Mouse (Mus musculus): ENCODE measurements around the gene Kcnq4. TPM values are rescaled to one million over a fixed set of nuclear protein-coding genes. Genes with fewer than 3 reads are reported as not detected.

Gene Kcnq4
- polyA plus RNA-seq, 1 experiment from 2014 or later = 0.73 TPM

DNA sequence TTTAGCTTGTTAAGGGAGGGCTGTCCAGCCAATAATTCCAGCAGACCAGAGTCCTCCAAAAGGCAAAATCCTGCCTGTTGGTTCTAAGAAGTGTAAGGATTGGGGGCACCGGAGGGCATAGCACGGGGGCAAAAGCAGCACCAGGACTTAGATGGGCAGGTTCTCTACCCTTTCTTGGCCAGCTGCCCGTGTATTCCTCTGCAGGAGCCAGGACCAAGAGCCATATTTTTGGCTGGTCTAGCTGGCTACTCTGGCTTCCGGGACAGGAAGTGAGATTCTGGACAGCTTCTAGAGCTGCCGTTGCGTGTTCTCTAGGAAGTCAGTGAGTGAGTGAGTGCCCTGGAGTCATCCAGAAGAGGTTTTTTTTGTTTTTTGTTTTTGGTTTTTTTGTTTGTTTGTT lies 18.3 kb downstream of the Kcnq4 start:
- Histone ChIP-seq H3K9me3 (ENCODE audit: control insufficient read depth, low read length) (no peaks in the 10 kb centered on the region), H3K27me3 (ENCODE audit: control insufficient read depth, insufficient read depth, low read length) (peaks cover 2% of the 10 kb centered on the region; the same call in 1 of the 2 replicates), H3K4me2 (replicated peaks; ENCODE audit: low read depth, low read length) (no peak overlapping the region), H3K27ac (ENCODE audit: low read depth, low read length) (no peak overlapping the region), H3K4me1 (ENCODE audit: control insufficient read depth, insufficient read depth, low read length) (peaks cover 5% of the 10 kb centered on the region; the same call in 1 of the 2 replicates), H3K36me3 (ENCODE audit: control insufficient read depth, insufficient read depth, low read length) (no peaks in the 10 kb centered on the region), H3K4me3 (ENCODE audit: low read length) (no peak overlapping the region), H3K9ac (ENCODE audit: low read depth, low read length) (no peak overlapping the region)
- ATAC-seq (ENCODE audit: low FRiP score, low TSS enrichment) = no peak
- WGBS = 60% methylated on average over 6 of the region's 6 CpGs

DNA sequence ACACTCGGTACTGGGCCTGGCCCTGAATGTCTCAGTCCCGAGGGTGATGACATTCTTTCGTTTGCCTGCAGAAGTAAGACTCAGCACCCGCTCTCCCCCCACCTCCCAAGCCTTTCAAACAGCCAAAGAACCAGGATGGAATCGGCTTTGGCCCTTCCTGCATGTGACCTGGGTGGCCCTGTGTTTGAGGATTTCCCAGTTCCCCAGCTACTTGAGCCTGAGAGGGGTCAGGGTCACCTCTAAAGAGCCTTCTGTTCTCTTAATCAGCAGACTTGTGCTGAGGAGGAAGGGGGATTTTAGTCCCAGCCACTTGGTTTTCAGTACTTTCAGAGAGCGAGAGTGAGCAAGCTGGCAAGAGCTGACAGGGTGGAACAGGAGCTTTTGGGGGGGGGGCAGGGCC lies 19.0 kb downstream of the Kcnq4 start:
- Histone ChIP-seq H3K4me2 (replicated peaks; ENCODE audit: low read depth, low read length) (no peak overlapping the region), H3K4me1 (ENCODE audit: control insufficient read depth, insufficient read depth, low read length) (peaks cover 5% of the 10 kb centered on the region; the same call in 1 of the 2 replicates), H3K4me3 (ENCODE audit: low read length) (no peak overlapping the region), H3K9me3 (ENCODE audit: control insufficient read depth, low read length) (no peaks in the 10 kb centered on the region), H3K36me3 (ENCODE audit: control insufficient read depth, insufficient read depth, low read length) (no peaks in the 10 kb centered on the region), H3K9ac (ENCODE audit: low read depth, low read length) (no peak overlapping the region), H3K27ac (ENCODE audit: low read depth, low read length) (no peak overlapping the region), H3K27me3 (ENCODE audit: control insufficient read depth, insufficient read depth, low read length) (peaks cover 2% of the 10 kb centered on the region; the same call in 1 of the 2 replicates)
- 48% methylated on average over 6 of the region's 6 CpGs for WGBS
- ATAC-seq (ENCODE audit: low FRiP score, low TSS enrichment) = no peak

DNA sequence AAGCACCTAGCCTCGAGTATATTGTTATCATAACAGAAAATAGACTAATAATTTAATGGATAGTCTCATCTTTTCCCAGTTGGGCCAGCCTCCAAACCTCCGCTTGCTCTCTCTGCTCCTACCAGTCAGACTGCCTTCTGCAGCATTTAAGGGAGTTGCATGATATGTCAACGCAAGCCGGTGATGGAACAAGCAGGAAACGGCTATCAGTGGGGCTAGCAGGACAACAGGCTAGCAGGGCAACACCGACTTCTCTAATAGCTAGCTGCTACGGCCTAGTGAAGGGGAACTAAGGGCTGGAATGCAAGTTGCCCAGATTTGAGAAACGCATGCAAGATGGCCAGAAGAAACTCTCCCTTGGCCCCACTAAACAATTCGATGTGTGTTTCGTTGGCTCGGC lies 20.6 kb downstream of the Kcnq4 start:
- Histone ChIP-seq H3K4me2 (replicated peaks; ENCODE audit: low read depth, low read length) (no peak overlapping the region), H3K4me1 (ENCODE audit: control insufficient read depth, insufficient read depth, low read length) (peaks cover 5% of the 10 kb centered on the region; the same call in 1 of the 2 replicates), H3K9ac (ENCODE audit: low read depth, low read length) (no peak overlapping the region), H3K27me3 (ENCODE audit: control insufficient read depth, insufficient read depth, low read length) (peaks cover 2% of the 10 kb centered on the region; the same call in 1 of the 2 replicates), H3K27ac (ENCODE audit: low read depth, low read length) (no peak overlapping the region), H3K9me3 (ENCODE audit: control insufficient read depth, low read length) (no peaks in the 10 kb centered on the region), H3K4me3 (ENCODE audit: low read length) (no peak overlapping the region), H3K36me3 (ENCODE audit: control insufficient read depth, insufficient read depth, low read length) (no peaks in the 10 kb centered on the region)
- WGBS = 70% methylated on average over 11 of the region's 11 CpGs
- no peak for ATAC-seq (ENCODE audit: low FRiP score, low TSS enrichment)

DNA sequence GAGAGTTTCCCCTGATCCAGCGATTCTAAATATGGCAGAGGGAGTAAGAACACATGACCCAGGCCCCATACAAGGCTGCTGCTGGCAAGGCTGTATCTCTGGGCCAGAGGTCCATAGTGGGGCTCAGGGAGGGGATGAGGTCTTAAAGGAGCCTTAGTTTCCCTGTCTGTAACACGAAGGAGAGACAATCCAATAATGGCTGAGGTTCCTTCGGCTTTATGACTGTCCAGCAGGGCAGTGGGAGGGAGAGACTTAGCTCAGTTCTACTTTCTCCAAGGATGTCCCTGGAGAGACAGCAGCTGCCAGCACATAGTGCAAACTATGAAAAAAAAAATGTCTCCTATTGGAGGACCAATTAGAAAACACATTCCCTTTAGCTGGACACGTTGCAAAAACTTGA lies 22.2 kb downstream of the Kcnq4 start:
- Histone ChIP-seq H3K36me3 (ENCODE audit: control insufficient read depth, insufficient read depth, low read length) (no peaks in the 10 kb centered on the region), H3K4me2 (replicated peaks; ENCODE audit: low read depth, low read length) (no peak overlapping the region), H3K9ac (ENCODE audit: low read depth, low read length) (no peak overlapping the region), H3K9me3 (ENCODE audit: control insufficient read depth, low read length) (no peaks in the 10 kb centered on the region), H3K27me3 (ENCODE audit: control insufficient read depth, insufficient read depth, low read length) (no peaks in the 10 kb centered on the region), H3K4me3 (ENCODE audit: low read length) (no peak overlapping the region), H3K4me1 (ENCODE audit: control insufficient read depth, insufficient read depth, low read length) (peaks cover 5% of the 10 kb centered on the region; the same call in 1 of the 2 replicates), H3K27ac (ENCODE audit: low read depth, low read length) (no peak overlapping the region)
- WGBS = 56% methylated on average over 4 of the region's 4 CpGs
- ATAC-seq (ENCODE audit: low FRiP score, low TSS enrichment) = no peak

DNA sequence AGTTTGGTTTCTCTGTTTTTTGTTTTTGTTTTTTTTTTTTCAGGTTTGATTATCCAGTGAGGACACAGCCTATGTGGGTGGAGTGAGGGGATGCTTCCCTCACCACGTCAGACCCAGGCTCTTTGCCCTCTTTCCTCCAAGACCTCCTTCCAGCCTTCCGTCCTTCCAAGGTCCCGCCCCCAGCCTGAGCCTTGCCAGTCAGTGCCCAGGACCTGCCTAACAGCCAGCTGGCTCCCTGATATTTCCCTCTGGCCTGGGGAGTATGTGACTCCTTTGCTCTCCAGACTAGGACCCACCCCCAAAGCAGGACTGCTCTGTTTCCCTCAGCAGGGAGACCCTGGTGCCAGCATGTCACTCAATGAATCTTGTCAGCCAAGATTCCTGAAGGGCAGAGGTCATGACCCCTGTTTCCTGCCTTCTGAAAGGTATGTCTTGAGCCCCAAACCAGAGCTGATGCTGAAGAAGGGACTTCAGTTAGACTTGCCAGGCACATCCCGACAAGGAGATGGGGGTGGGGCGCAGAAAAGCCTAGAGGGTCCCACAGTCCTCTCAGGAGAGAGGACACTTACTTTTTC lies 22.8 kb downstream of the Kcnq4 start:
- H3K9ac ChIP-seq (ENCODE audit: low read depth, low read length) = no peak overlapping the region
- 49% methylated on average over 5 of the region's 5 CpGs for WGBS

DNA sequence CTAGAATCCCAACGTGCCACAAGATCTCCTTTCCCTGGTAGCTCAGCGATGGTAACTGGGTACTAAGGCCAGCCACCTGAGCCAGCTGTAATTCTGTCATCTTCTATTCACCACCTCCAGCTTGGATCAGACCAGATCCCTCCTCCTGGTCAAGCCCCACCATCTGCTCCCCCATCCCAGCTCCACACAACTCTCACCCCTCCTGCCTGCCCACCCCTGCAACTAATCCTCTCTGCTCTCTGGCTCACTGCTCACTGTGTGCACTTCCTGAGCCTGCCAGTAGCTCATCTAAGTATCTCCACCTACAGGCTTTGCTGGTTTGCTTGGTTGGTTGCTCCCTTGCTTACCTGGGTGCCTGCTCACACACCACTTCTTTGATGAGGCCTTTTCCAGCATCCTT lies 26.8 kb downstream of the Kcnq4 start:
- no peak overlapping the region for H3K4me2 ChIP-seq (replicated peaks; ENCODE audit: low read depth, low read length)
- 54% methylated on average over 2 of the region's 2 CpGs for WGBS
- peaks cover 6% of the 10 kb centered on the region; the same call in 1 of the 2 replicates for H3K27me3 ChIP-seq (ENCODE audit: control insufficient read depth, insufficient read depth, low read length)
- no peak overlapping the region for H3K4me3 ChIP-seq (ENCODE audit: low read length)
- H3K36me3 ChIP-seq (ENCODE audit: control insufficient read depth, insufficient read depth, low read length) = no peaks in the 10 kb centered on the region
- no peak overlapping the region for H3K9ac ChIP-seq (ENCODE audit: low read depth, low read length)
- H3K9me3 ChIP-seq (ENCODE audit: control insufficient read depth, low read length) = no peaks in the 10 kb centered on the region
- H3K27ac ChIP-seq (ENCODE audit: low read depth, low read length) = no peak overlapping the region
- no peak for ATAC-seq (ENCODE audit: low FRiP score, low TSS enrichment)
- H3K4me1 ChIP-seq (ENCODE audit: control insufficient read depth, insufficient read depth, low read length) = 0 out of 2 replicates have a peak, but pooled peaks cover under 1% of the 10 kb centered on the region

More for the DNA sequence above, 22.8 kb downstream of the Kcnq4 start:
- no peak overlapping the region for H3K27ac ChIP-seq (ENCODE audit: low read depth, low read length)
- peaks cover 3% of the 10 kb centered on the region; the same call in 1 of the 2 replicates for H3K4me1 ChIP-seq (ENCODE audit: control insufficient read depth, insufficient read depth, low read length)
- H3K27me3 ChIP-seq (ENCODE audit: control insufficient read depth, insufficient read depth, low read length) = no peaks in the 10 kb centered on the region
- no peak overlapping the region for H3K4me3 ChIP-seq (ENCODE audit: low read length)
- H3K4me2 ChIP-seq (replicated peaks; ENCODE audit: low read depth, low read length) = no peak overlapping the region
- H3K9me3 ChIP-seq (ENCODE audit: control insufficient read depth, low read length) = no peaks in the 10 kb centered on the region
- no peaks in the 10 kb centered on the region for H3K36me3 ChIP-seq (ENCODE audit: control insufficient read depth, insufficient read depth, low read length)
- no peak; the same call in 1 of the 2 replicates for ATAC-seq (ENCODE audit: low FRiP score, low TSS enrichment)

DNA sequence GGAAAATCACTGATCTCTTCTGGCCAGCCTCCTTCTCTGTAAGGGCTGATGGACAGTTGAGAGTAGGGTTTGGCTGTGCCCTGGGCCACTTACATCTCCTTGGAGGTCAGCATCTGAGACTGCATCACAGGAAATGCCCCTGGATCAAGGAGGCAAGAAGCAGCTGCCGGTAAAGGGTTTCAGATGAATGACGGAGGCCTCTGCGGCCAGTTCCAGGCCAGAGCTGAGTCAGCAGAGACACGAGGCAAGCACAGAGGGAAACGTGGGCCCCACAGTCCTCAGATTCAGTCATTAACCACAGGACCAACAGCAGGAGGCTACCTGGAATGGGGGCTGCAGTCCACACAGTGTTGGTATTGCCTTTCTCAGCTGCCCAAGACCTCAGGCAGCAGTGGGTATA lies 29.3 kb downstream of the Kcnq4 start:
- ATAC-seq (ENCODE audit: low FRiP score, low TSS enrichment) = 0 out of 2 replicates have a peak, but pooled peaks have one; percentile 11
- Histone ChIP-seq H3K27me3 (ENCODE audit: control insufficient read depth, insufficient read depth, low read length) (peaks cover 6% of the 10 kb centered on the region; the same call in 1 of the 2 replicates), H3K4me1 (ENCODE audit: control insufficient read depth, insufficient read depth, low read length) (0 out of 2 replicates have a peak, but pooled peaks cover 8% of the 10 kb centered on the region), H3K27ac (ENCODE audit: low read depth, low read length) (no peak overlapping the region), H3K4me2 (replicated peaks; ENCODE audit: low read depth, low read length) (no peak overlapping the region), H3K9ac (ENCODE audit: low read depth, low read length) (no peak overlapping the region), H3K9me3 (ENCODE audit: control insufficient read depth, low read length) (no peaks in the 10 kb centered on the region), H3K36me3 (ENCODE audit: control insufficient read depth, insufficient read depth, low read length) (no peaks in the 10 kb centered on the region), H3K4me3 (ENCODE audit: low read length) (no peak overlapping the region)
- 6% methylated on average over 5 of the region's 5 CpGs for WGBS

DNA sequence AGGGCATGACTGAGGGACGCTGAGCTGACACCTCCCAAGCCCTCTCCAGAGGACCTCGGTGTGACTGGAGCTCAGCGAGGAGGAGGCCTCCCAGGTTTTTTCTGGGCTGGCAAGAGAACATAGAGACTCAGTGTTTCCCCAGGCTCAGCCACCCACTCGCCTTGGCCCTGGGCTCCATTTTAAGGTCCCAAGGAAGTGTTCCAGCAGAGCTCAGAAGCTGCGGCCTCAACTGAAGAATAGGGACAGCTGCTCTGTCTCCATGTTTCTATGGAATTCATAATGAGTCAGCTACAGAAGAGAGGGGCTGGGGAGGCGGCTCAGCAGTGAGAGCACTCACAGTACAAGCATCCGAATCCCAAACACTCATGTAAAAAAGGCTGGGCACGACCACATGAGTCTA lies 30.8 kb downstream of the Kcnq4 start:
- Histone ChIP-seq H3K9ac (ENCODE audit: low read depth, low read length) (no peak overlapping the region), H3K4me2 (replicated peaks; ENCODE audit: low read depth, low read length) (no peak overlapping the region), H3K4me3 (ENCODE audit: low read length) (no peak overlapping the region), H3K4me1 (ENCODE audit: control insufficient read depth, insufficient read depth, low read length) (0 out of 2 replicates have a peak, but pooled peaks cover 8% of the 10 kb centered on the region), H3K27ac (ENCODE audit: low read depth, low read length) (no peak overlapping the region), H3K27me3 (ENCODE audit: control insufficient read depth, insufficient read depth, low read length) (peaks cover 6% of the 10 kb centered on the region; the same call in 1 of the 2 replicates), H3K36me3 (ENCODE audit: control insufficient read depth, insufficient read depth, low read length) (no peaks in the 10 kb centered on the region), H3K9me3 (ENCODE audit: control insufficient read depth, low read length) (no peaks in the 10 kb centered on the region)
- 71% methylated on average over 8 of the region's 8 CpGs for WGBS
- ATAC-seq (ENCODE audit: low FRiP score, low TSS enrichment) = no peak

DNA sequence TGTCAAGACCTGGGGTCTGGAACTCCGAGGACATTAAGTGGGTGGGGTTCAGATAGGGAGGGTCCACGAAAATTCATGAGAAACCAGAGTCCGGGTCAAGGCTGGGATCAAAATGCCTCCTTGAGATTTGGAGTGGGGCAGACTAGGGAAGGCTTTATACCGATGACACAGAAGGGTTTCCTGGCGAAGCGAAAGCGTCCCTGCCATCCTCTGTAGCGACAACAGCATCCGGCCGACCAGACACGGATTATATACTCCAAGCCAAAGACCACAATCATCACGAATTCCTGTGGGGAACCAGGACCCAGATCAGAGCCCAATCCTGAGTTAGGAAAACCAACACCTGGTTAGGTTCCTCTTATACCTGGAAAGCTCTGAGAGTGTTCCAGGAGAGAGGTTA lies 31.6 kb downstream of the Kcnq4 start:
- Histone ChIP-seq H3K4me3 (ENCODE audit: low read length) (peak overlapping the region; percentile 29), H3K9ac (ENCODE audit: low read depth, low read length) (no peak overlapping the region), H3K36me3 (ENCODE audit: control insufficient read depth, insufficient read depth, low read length) (no peaks in the 10 kb centered on the region), H3K4me1 (ENCODE audit: control insufficient read depth, insufficient read depth, low read length) (0 out of 2 replicates have a peak, but pooled peaks cover 8% of the 10 kb centered on the region), H3K27ac (ENCODE audit: low read depth, low read length) (no peak overlapping the region), H3K27me3 (ENCODE audit: control insufficient read depth, insufficient read depth, low read length) (peaks cover 6% of the 10 kb centered on the region; the same call in 1 of the 2 replicates), H3K9me3 (ENCODE audit: control insufficient read depth, low read length) (no peaks in the 10 kb centered on the region), H3K4me2 (replicated peaks; ENCODE audit: low read depth, low read length) (peak overlapping the region; percentile 77)
- ATAC-seq (ENCODE audit: low FRiP score, low TSS enrichment) = no peak
- WGBS = 16% methylated on average over 12 of the region's 12 CpGs

All from kidney, embryonic 14.5 days (tissue).